Mouse (Mus musculus) spleen, adult 18-20 months (tissue): ENCODE results near the gene Vps29.

ENCODE experiments used
- DNase-seq, 2 experiments: peaks; one replicate each; pipeline ENCODE4 v3.0.0; 2022; ENCODE audit warnings: mixed read lengths in 2 of 2

Vps29 gene

DNA sequence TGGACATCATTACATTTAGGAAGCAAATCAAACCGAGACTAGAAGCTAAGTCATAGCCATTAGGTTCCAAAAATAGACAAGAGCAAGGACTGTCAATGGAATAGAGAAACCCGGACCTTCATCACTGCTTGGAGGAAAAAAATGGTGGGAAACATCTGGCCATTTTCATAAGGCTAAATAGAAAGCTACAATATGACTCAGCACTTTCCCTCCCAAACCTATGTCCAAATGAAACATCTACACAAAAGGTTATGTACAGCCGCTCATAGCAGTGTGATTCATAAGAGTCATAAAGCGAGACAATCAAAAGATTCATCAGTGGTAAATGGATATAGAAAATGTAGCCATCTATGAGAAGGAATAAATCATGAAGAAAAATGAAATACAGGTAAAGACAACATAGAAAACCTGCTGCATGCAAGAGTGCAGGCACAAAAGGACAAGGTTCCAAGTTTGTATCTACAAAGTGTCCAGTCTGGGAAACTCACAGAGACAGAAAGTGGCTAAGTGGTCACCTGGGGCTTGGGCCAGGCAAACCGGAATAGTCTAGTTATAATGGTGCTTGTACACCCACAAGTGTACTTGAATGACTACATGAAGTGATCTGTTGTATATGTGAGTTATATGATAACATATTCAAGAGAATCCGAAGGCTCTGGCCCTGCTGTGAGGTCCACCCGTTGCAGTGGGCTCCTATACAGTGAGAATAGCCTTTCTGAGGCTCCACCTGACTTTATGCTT, 17.4 kb upstream of the Vps29 start:
- no peak for DNase-seq

DNA sequence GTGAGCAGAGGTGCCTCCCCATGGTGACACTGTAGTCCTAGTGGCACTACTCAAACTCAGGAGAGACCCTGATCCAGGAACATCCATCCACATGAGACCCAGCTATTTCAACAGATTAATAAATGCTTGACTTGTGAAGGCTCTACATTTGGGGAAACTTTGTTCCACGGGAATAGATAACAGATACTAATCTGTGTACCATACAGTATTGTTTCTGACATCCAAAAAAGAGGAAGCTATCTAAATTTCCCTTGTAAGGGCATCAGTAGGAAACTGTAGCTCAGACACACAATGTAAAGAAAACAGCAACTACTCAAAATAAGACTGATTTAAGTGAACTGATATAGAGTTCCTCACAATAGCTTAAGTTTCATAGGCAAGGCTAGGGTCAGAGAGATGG, 11.3 kb upstream of the Vps29 start:
- no peak for DNase-seq

GRCm38 (mm10) chr5:122343768-122344167, 10.4 kb upstream of the Vps29 start:
- peak in 1 of 2 experiments; percentile 16 for DNase-seq

GRCm38 (mm10) chr5:122344260-122344659, 9.9 kb upstream of the Vps29 start:
- DNase-seq: peak; percentile 63 to 81

DNA sequence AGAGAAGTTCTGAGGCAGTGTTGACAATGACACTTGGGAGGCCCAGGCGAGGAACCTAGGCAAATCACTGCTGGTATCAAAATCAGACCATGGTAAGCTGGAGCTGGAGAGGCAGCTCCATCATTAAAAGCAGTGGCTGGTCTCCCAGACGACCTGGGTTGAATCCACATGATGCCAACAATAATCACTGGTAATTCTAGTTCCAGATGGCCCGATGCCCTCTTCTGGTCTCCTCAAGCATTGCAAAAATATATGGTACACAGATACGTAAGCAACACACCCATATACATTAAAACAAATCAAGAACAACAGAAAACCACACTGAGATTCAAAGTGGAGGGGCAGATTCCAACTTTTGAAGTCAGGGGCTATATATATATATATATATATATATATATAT, 8.4 kb upstream of the Vps29 start:
- no peak for DNase-seq

DNA sequence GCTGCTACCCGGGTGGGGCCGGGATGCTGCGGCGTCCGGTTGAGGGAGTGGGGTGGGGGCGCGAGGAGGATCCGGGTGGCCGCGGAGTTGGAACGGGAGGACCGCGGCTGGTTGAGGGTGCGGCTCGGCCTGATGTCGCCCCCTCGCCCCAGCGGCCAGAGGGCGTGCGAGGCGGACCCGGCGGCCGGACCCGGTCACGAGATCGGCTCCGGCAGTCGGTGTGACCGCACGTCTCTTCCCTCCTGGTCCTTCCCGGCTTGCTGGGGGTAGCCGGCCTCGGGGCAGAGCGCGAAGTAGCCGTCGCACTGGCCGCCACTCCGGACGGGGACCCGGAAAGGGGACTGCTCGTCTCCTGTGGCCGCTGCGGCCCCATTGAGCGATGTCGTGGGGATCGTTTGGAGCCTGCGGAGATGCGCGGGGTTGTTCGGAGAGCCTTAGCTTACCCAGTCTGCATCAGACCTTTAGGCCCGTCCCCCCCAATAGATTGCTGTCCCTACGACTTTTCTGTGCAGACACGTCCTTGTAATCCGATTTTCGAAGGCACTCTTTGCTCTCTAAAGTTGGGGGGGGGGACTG, 411 bp downstream of the Vps29 start:
- no peak for DNase-seq

- no peak for DNase-seq
Measured at GRCm38 (mm10) chr5:122371591-122372191, 17.5 kb downstream of the Vps29 start, which contains the start of gene Gpn3. Gene Gpn3 (plus strand): TSS chr5:122371876.

DNA sequence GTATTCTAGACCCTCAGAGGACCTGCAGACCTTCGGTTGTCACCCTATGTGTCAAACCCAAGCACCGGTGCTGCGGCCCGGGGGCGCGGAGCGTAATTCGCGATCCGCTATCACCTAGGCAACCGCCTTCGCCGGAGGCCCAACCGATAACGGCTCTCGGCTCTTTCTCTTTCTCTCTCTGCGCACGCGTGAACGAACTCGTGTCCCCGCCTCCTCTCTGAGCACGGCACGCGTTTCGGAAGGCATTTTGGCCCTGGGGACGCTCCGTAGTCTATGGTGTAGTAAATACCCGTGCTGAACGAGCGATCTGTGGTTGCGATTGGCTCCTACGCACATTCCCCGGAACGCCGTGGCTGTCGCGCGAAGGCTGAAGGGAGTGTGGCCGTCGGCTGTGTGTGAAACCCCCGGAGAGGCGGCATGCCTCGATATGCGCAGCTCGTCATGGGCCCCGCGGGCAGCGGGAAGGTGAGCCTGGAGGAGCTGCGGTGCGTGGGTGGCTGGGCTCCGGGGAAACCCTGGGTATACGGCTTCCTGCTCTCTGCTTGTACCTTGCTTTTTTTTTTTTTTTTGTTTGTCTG, 18.1 kb downstream of the Vps29 start, which contains the start of gene Fam216a:
TSS of gene Fam216a (minus strand) at position 173 of the 578 bp plus-strand sequence.
- DNase-seq: peak; percentile 97 to 99

- no peak for DNase-seq
Measured at GRCm38 (mm10) chr5:122372878-122373277, 18.7 kb downstream of the Vps29 start.

GRCm38 (mm10) chr5:122377101-122377833, 23.1 kb downstream of the Vps29 start:
- no peak for DNase-seq

- DNase-seq: no peak
Measured at GRCm38 (mm10) chr5:122378171-122378570, 24.0 kb downstream of the Vps29 start.

GRCm38 (mm10) chr5:122379374-122380155, 25.4 kb downstream of the Vps29 start:
- DNase-seq: peak; percentile 55 to 69

- no peak for DNase-seq
Measured at GRCm38 (mm10) chr5:122390006-122390405, 35.8 kb downstream of the Vps29 start.

DNA sequence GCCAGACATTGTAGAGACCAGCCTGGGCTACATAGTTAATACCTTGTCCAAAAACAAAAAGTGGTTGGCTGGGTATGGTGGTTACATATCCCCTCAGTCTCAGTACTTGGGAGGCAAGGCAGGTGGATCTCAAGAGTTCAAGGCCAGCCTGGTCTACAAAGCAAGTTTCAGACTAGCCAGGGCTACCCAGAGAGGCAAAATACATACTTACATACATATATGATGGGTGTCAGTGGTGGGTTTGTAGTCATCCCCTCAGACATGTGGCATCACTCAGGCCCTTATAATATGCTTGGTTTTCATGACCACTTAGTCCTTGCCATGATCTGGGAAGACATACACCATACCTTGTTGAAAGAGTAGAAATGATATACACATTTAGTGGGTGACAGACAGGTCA, 36.5 kb downstream of the Vps29 start:
- no peak for DNase-seq

GRCm38 (mm10) chr5:122391178-122391785, 37.1 kb downstream of the Vps29 start:
- no peak for DNase-seq

DNA sequence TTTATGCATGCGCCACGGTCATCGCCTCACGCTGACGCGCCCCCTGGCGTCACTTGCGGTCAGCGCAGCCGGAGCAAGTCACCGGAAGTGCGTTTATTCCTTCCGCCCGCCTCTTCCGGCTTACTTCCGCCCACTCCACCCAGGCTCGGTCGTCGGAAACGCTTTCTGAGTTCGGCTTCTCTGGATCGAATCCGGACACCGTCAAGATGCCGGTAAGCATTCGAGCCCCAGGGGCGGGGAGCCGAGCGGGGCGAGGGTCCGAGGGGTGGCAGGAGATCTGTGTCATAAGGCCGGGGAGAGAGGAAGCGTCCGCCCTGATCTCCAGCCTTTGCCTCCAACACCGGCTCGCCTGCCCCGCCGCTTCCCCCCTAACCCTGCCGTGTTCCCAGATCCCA, 37.6 kb downstream of the Vps29 start, which contains the start of gene Arpc3:
TSS of gene Arpc3 (plus strand) at position 93 of the 395 bp plus-strand sequence.
- DNase-seq: peak; percentile 83 to 91

- DNase-seq: peak; percentile 31
Measured at GRCm38 (mm10) chr5:122392227-122393004, 38.2 kb downstream of the Vps29 start.

- DNase-seq: peak; percentile 42 to 80
Measured at GRCm38 (mm10) chr5:122393887-122394286, 39.7 kb downstream of the Vps29 start.

GRCm38 (mm10) chr5:122396791-122397190, 42.6 kb downstream of the Vps29 start:
- DNase-seq: no peak

- no peak for DNase-seq
Measured at GRCm38 (mm10) chr5:122397495-122397894, 43.3 kb downstream of the Vps29 start.

- DNase-seq: no peak
Measured at GRCm38 (mm10) chr5:122399871-122400270, 45.7 kb downstream of the Vps29 start.
